Mouse (Mus musculus) heart, adult 18-20 months (tissue): ENCODE measurements around the gene Enpp3. TPM values are rescaled to one million over a fixed set of nuclear protein-coding genes. Genes with fewer than 3 reads are reported as not detected.

ENCODE experiments used
- DNase-seq, 2 experiments: peaks; one replicate each; pipeline ENCODE4 v3.0.0; 2021 to 2022; ENCODE audit warnings: mixed read lengths in 1 of 2
- long read RNA-seq, 2 experiments: library from polyadenylated mRNA; stranded (forward); transcript quantifications; one replicate each; pipeline ENCODE4 v2.0.0; 2021
- total RNA-seq, 2 experiments: library from RNA; stranded (reverse); gene quantifications; 2 replicates each; pipeline ENCODE4 v1.2.3; 2021

Enpp3 gene
- total RNA-seq, result 1 to 10 TPM; 3.0 to 3.2 TPM
- long read RNA-seq, experiment 1, full-length matches to known transcripts, result 5 of 5 reads
- long read RNA-seq, experiment 1, partial matches to known transcripts, result 0 of 5 reads
- long read RNA-seq, experiment 1, other reads (novel, unspliced or antisense), result 0 of 5 reads
- long read RNA-seq, experiment 2, full-length matches to known transcripts, result 1 of 1 reads
- long read RNA-seq, experiment 2, partial matches to known transcripts, result 0 of 1 reads
- long read RNA-seq, experiment 2, other reads (novel, unspliced or antisense), result 0 of 1 reads

DNA sequence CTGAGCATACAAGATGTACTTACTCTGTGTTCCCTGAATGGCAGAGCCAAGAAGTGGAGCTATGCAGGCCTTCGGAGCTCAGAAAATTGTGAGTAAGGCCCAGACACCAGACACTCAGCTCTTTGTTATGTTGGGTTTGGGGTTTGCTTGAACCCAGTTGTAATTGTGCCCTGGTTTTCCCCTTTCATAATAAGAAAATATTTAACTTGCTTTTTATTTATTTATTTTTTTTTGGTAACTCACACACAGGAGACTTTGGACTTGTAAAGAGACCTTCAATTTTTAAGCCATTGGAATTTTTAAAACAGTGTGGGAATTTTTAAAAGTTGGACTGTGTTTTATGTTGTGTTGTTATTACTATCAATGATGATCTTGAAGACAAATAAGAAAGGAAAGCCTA is at the start of gene Enpp3:
Gene Enpp3 (minus strand): TSS at position 148 of the 400 bp plus-strand sequence.
- no peak for DNase-seq

DNA sequence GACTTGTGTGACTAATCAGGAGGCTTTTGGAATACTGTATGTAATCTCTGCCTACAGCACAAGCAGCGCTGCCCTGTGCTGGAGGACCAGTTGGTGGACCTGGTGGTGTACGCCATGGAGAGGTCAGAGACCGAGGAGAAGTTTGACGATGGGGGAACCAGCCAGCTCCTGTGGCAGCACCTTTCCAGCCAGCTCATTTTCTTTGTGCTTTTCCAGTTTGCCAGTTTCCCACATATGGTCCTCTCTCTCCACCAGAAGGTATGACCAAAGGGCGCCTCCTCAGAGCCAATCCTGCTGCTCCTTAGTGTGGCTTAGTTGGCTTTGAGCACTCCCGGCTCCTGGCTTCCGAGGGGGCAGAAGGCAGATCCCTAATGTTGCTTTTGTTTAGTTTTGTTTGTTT is 45.7 kb upstream of the Enpp3 start:
- no peak for DNase-seq

DNA sequence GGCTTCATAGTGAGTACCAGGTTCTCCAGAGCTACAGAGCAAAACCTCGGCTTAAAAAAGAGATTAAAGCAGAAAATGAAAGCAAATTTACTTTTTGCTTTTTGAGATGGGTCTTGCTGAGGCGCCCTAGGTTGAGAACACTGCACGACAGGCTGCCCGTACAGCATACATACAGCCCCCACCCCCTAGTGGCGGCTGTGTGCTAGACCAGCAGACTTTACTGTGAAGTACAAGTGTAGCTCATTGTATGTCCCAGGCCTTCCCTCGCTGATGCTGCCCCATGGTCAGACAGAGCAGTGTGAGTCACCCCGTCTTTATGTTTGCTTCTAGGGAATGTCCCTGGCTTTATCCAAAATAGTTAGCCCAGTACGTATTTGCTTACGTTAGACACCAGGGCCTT is 43.4 kb upstream of the Enpp3 start:
- DNase-seq, result no peak

DNA sequence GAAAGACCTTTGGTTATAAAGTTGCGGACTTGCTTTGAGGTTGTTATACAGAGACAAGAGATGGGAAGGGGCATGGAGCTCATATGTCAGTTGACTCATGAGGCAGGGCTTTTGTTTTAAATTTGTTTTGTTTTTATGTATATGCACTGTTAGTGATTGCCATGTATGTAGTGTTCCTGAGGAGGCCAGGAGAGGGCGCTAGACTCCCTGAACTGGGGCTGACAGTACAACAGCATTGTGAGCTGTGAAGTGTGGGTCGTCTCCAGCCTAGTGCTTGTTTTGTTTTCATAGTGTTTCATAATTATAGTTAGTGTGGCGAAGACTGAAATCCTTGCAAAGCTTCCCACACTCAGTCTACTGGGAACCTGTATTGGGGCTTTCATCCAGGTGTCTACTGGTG is 31.0 kb upstream of the Enpp3 start:
- no peak for DNase-seq

DNA sequence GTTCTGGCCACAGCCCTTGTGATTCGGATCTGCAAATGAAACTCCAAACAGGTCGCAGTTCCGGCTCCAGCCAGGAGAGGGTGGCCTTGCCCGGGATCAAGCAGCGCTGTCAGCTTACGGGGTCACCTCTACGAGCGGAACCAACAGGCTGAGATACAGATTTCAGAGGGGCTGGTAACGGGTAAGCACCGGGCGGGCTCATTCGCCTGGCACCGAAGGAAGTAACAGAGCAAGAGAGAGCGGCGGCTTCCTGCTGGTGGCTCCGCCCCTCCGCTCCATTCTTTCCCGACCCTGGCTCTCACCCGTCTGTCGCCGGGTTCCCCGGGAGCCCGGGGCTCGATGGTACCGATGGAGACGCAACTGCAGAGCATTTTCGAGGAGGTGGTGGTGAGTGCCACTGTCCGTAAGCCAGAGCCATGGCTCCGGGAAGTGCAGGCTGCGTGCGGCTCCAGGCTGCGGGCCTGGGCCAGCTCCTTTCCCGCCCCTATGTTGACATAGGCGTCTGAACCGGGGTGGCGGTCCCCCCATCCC is 27.2 kb upstream of the Enpp3 start, which contains the start of gene Med23:
Gene Med23 (plus strand): TSS at position 227 of the 531 bp plus-strand sequence.
- DNase-seq, result peak; percentile 98 to 99

DNA sequence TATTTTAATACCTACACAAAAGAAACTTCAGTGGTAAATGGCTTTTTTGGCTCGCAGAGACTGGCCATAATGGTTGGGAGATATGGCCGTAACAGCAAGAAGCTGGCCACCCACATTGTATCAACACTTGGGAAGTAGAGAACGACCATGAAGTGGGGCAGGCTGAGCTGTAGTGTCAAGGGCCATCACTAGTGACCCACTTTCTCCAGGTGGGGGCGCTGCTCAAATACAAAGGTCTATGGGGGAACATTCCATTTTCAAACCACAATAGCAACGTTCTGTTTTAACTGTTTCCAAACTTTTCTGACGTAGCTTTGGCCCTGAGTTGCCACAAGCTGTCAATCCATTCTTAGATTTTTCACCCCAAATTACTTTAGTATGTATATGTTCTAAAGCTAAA is 21.8 kb upstream of the Enpp3 start:
- no peak for DNase-seq

DNA sequence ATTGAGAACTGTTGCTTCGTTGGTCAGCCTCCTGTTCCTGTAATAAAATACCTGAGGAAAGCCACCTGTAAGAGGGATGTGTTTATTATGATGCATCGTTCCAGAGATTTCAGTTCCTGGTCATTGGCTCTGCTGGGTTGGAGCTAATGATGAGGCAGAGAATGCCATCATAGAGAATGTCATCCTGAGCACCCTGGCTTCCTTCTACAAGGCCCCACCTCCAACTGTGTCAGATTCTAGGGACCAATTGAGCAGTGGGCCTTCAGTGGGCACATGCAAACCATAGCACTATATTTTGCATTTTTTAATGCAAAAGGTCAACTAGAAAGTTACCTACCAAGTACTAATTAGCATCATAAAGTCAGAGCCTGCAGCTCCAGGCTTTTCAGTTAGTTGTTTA is 20.5 kb upstream of the Enpp3 start:
- no peak for DNase-seq

DNA sequence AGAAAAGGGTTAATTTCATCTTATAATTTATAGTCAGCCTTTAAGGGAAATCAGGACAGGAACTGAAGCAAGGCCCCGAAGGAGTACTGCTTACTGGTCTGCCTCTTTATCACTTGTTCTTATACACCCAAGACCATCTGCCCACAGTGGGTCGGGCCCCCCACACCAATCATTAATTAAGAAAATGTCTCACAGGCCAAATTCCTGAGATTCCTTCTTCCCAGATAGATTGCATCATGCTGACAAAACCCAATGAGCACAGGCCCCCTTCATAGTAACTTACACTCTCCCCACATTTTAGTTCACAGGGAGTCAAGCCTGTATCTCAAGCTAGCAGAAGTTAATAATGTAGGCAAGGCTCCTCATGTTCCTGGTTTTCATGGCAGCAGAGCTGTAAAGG is 625 bp downstream of the Enpp3 start:
- DNase-seq, result no peak

DNA sequence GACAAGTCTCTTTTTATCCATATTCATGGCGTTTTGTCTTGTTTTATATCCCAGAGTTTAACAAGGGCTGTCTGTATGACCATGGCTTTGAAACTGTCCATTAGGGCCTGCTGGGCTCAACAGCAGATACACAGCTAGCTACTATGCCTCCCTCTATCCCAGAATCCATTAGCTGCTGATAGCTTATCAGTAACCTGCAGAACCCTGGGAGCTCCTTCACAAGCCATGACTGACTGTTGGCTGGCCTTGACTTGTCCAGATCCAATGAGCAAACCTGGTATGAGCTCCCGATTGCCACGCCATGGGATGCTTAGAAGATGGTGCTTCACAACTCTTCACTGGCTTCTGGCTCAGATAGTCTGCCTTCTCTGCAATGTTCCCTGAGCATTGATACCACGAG is 1.8 kb downstream of the Enpp3 start:
- no peak for DNase-seq

DNA sequence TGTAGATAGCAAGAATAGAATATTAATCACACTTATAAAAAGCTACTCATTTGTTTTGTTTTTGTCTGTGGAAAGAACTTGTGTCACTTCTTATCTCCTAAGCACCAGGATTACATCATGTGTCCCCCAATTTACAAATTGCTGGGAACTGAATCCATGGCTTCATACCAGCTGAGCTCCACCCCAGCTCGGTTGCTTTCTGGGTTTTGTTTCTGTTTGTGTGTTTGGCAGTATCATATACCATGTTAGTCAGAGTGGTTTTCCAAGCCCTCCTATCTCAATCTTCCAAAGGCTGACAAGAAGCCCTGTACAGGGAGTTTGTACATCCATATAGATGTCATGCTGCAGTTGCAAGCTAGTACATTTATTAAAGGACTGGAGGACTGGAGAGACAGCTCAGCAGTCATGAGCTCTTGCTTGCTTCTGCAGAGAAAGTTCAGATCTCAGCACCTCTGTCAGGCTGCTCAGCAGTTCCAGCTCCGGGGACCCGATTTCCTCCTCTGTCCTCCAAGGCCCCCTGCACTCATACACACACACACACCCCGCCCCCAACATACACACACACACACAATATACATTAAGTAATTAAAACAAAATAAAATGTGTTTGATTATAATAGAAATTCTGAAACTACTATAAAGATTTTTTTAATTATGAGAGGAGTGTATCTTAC is 6.1 kb downstream of the Enpp3 start:
- peak in 1 of 2 experiments; percentile 24 for DNase-seq

DNA sequence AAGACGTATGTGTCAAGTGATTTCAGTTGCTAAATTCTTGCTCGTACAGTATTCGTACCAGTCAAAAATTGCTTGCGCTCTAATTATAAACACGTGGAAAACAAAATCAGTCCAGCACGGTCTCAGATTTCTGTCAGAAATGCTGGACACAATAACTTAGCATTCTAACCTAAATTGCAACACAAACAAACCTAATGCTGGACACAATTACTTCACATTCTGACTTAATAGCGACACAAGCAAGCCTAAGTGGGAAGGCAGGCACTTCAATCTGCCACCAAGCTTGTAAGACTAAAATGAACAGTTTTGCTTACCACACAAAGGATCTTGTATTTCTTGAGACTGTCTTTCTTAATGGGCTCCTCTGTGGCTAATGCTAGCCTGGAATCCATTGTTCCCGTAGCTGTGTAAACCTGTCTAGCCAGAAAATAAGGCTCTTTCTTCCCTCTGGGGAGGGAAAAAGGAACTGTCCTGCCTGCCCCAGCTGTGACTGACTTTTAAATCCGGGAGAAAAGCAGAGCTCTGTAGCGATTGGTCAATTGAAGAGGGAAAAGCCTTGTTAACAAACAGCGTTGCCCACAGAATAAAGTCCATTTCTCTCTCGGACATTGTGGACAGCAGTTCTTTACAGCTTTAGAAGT is 6.8 kb downstream of the Enpp3 start:
- DNase-seq, result peak; percentile 32 to 44

DNA sequence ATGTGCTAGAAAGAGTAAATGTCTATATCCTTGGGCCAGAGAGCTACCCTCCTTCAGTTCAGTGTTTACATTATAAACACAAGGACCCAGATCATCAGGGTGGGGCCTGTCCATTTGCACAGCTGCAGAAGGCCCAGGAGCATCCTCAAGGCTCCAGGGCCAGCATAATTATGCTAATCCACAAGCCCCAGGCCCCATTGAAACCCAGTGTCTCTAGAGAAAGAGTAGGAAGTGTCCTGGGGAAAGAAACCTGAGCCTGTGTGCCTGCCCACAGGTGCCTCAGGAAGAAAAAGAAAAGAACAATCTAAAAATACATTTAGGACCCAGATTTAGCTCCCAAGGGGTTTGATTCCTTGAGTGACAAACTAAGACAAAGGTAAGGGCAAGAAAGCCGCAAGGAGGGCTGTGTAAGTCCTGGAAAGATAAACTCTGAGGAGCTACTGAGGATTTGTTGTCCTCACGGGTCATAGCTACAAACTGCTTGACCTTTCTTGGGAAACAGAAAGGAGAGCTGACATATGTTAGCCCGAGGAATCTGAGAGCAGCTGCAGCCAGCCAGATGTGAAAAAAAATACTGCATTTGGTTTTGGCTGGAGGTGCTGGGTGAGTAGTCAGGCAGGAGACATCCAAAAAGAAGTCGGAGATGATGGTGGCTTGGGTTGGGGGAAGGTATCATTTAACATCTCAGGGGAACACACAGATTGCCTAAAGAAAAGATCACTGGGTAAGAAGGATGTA is 7.8 kb downstream of the Enpp3 start:
- DNase-seq, result no peak

DNA sequence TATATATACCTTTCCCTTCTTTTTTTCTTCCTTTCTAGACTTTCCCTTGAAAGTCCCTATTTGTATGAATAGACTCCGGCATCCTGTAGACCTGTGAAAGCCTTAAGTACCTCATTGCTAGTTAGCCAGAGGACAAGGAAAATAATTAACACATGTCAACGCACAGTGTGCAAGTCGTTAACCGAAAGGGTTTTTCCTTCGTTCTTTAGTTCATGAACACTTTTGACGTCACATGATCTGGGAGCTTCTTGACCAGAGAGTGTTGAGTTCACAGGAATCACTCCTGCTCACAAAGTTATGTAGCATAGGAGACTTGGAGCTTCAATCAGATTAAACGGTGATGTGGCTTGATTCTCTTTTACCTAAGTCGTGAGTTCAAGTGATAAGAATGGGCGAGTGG is 10.3 kb downstream of the Enpp3 start:
- no peak for DNase-seq

DNA sequence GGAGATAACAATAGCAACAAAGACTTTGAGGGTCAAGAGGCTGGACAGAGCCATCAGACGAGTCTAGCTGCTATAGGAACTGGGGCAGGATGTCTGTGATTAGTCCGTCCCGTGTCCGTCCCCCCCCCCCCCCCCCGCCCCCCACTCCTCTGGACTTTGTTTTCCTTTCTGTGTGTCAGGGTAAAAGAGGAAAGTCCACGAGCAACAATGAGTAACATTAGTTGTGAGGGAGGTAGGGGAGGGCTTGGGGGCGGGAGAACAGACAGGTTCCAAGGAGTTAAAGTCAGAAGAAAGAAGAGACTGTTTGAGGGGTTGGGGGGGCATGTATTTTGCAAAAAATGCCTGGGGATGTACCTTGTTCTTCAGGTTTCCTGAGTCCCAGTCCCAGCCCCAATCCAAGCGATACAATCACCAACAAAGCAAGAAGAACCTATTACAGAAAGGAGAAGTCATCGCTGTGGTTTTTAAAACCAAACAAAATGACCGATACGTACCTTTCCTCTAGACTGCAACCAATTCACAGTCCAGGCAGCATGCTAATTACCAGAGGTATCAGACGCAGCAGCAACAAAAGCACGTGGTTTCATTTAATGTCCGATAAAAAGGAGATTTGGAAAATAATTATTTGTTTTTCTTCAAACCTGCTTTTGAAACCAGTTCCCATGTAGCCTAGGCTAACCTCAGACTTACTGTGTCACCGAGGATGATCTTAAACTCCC is 11.1 kb downstream of the Enpp3 start:
- no peak for DNase-seq

DNA sequence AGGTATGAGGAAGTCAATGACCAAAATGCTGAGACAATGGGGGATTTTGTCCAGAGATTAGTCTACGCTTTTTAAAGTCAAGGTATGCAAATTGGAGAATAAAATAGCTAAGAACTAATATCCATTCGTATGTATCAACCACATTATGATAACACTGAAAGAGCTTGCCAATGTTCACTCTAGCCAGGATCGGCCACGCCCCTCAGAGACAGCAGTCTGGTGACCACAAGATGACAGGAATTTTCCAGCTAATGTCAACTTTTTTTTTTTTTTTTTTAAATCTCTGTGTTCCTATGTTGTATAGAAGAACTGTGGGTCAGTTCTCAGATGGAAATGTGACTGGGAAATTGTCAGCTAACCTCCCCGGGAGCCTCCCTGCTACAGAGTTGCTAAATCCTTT is 12.2 kb downstream of the Enpp3 start:
- no peak for DNase-seq

DNA sequence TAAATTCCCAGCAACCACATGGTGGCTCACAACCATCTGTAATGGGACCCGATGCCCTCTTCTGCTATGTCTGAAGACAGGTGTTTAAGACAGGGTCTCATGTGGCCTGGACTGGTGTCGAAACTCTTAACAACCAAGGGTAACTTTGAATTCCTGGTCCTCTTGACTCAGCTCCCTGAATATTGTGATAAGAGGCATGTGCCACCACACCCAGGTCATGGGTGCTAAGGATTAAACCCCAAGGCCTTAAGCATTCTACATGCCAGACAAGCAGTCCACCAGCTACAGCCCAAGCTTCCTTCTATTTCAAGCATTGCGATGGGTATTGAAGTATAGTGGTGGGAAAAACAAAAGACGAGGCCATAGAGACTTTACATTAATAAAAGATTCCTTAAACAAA is 14.5 kb downstream of the Enpp3 start:
- no peak for DNase-seq

DNA sequence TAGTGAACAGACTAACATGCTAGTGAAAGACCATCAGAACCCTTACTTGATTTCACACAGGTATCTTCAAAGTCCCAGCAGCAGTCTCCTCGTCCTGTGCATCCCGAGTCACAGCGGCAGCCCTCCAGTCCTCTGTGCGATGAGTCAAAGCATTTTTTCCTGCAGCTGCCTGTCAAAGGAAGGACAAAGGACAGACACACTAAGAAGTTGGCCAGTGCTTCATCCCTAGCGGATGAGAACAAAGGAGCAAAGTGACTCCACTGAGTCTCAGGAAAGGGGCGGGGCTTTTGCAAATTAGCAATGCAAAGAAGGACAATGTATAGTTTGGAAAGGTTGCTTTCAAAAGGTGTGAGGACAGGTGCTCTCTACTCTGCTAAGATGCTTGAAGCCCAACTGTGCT is 16.5 kb downstream of the Enpp3 start:
- DNase-seq, result no peak

DNA sequence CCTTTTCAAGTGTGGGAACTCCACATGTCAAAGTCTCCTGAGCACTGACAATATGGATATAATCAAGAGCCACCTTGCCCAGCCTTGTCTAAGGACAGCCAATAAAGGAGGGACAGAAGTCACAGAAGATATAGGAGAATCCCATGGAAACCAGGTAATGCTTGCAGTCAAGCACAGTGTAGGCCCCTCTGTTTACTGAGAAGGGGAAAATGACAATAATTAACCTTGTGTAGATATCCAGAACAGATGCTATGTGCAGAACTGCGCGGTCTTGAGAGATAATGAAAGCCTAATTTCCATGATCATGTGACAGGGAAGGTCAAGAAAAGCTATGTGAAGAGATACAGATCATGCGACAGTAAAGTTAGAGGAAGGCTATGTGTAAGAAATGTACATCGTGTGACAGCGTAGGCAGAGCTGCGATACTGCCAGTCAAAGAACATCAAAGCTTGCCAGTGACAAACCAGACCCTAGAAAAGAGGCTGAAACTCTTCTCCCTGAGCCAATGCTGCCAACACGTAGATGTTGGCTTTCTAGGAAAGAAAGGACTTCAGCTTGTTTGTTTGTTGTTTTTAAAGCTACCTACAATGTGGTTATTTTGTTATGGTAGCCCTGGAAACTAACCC is 17.1 kb downstream of the Enpp3 start:
- DNase-seq, result no peak

DNA sequence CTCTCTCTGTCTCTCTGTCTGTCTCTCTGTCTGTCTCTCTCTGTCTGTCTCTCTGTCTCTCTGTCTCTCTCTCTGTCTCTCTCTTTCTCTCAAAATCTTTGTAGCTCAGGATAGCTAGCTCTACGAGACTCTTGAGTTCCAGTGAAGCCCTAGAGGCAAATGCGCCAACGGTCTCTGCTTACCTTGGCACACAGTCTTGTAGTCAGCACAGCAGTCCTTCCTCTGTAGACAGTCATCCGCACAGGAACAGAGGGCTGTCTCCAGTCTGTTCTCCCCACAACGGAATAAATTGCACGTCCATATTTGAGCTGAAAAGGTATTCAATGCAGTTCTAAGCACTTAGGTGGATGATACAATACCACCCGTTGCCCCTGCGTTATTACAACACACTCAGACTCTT is 18.0 kb downstream of the Enpp3 start:
- DNase-seq, result peak in 1 of 2 experiments; percentile 20

DNA sequence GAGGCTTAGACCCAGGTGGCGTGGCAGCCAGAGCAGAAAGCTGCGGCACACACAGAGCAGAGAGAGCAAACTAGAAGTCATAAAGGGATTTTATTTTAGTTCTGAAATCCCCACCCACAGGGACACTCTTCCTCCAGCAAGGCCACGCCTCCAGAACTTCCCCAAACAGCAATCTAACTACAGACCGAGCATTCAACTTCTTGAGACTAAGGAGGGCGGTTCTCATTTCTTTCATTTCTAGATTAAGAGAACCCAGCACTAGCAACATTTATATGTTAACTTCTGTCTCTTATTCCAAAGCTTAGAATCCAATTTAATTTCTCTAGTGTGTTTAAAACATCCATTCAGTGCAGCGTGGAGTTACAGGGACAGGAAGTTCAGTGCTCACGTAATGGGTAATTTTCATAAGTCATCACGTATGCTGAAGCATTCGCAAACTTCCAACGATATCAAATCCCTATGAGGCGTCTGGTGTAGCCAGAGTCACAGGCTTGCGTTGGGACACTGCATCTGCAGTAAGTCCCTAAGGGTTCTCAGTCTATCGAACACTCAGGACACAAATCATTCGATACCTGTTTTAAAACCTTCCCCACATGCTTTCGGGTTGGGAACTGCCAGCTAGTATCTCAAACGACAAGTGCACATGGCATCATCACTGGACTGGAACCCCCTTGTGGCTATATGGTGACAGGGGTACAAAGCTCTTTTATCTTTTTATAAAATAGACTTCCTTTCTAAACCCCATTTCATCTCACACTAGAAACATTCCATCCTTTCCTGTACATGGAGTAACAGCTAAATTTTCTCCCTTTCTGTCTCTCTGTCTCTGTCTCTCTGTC is 18.7 kb downstream of the Enpp3 start:
- DNase-seq, result peak; percentile 36 to 43
